Mouse (Mus musculus): ENCODE results near the gene Gm12248. TPM values are rescaled to one million over a fixed set of nuclear protein-coding genes. Genes with fewer than 3 reads are reported as not detected.

Gm12248 gene
- polyA plus RNA-seq, 1 experiment = 0.19 TPM

DNA sequence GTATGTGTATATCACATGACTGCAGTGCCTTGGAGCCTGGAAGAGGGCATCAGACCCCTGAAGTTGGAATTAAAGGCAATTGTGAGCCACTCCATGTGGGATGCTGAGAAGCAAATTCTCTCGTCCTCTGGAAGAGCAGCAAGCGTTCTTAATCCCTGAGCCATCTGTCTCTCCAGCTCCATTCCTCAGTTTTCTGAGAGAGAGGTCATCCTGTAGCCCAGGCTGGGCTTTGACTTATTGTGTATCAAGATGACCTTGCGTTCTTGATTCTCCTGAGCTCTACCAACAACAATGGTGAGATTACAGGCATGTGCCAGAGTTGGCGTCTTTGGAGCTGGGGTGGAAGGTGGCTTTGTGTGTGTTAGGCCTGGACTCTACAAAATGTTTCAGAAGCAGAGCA lies 1.8 kb upstream of the Gm12248 start:
- H3K79me2 ChIP-seq (ENCODE audit: control insufficient read depth, insufficient read depth) = no peaks in the 10 kb centered on the region
- H3K27me3 ChIP-seq (ENCODE audit: control insufficient read depth, insufficient read depth, insufficient read length) = no peaks in the 10 kb centered on the region
- H3K4me2 ChIP-seq (ENCODE audit: low read depth) = no peak overlapping the region
- H3K4me3 ChIP-seq = no peak overlapping the region
- TF ChIP-seq CEBPB (IDR thresholded peaks at IDR 0.05; ENCODE audit: insufficient read depth, poor library complexity, severe bottlenecking) (no peak), TCF3 (IDR thresholded peaks at IDR 0.05; ENCODE audit: insufficient read length, low read depth) (no peak), E2F4 (IDR thresholded peaks at IDR 0.05; ENCODE audit: insufficient read depth) (no peak), REST (IDR thresholded peaks at IDR 0.05; ENCODE audit: insufficient read depth, insufficient read length) (no peak), POLR2AphosphoS2 (IDR thresholded peaks at IDR 0.05; ENCODE audit: insufficient read length, low read depth) (no peak), MAX (IDR thresholded peaks at IDR 0.05; ENCODE audit: low read depth) (no peak), TCF12 (IDR thresholded peaks at IDR 0.05; ENCODE audit: insufficient read depth, poor library complexity, severe bottlenecking) (no peak), USF1 (IDR thresholded peaks at IDR 0.05; ENCODE audit: low read depth) (no peak), MYOG (IDR thresholded peaks at IDR 0.05; ENCODE audit: control insufficient read depth in 1 of 3, insufficient read depth in 1 of 3, insufficient read length in 2 of 3, low read depth in 2 of 3) (no peak), POLR2A (IDR thresholded peaks at IDR 0.05; ENCODE audit: insufficient read length, low read depth) (no peak), SRF (IDR thresholded peaks at IDR 0.05; ENCODE audit: control insufficient read depth, insufficient read length, low read depth) (no peak)
- H3K36me3 ChIP-seq (ENCODE audit: control insufficient read depth, insufficient read depth) = no peaks in the 10 kb centered on the region
- H3ac ChIP-seq (ENCODE audit: control insufficient read depth, insufficient read length) = no peak overlapping the region

- Histone ChIP-seq H3ac (ENCODE audit: control insufficient read depth, insufficient read length) (no peak overlapping the region), H3K27me3 (ENCODE audit: control insufficient read depth, insufficient read depth, insufficient read length) (no peaks in the 10 kb centered on the region), H3K4me3 (peak overlapping the region; percentile 18), H3K4me2 (ENCODE audit: low read depth) (peak overlapping the region; percentile 75), H3K36me3 (ENCODE audit: control insufficient read depth, insufficient read depth) (no peaks in the 10 kb centered on the region), H3K79me2 (ENCODE audit: control insufficient read depth, insufficient read depth) (no peaks in the 10 kb centered on the region)
- TF ChIP-seq CEBPB (IDR thresholded peaks at IDR 0.05; ENCODE audit: insufficient read depth, poor library complexity, severe bottlenecking) (no peak), REST (IDR thresholded peaks at IDR 0.05; ENCODE audit: insufficient read depth, insufficient read length) (no peak), MYOD1 (IDR thresholded peaks at IDR 0.05; ENCODE audit: control insufficient read depth in 1 of 3, insufficient read length in 2 of 3, low read depth in 2 of 3) (no peak), POLR2AphosphoS2 (IDR thresholded peaks at IDR 0.05; ENCODE audit: insufficient read length, low read depth) (no peak), TCF12 (IDR thresholded peaks at IDR 0.05; ENCODE audit: insufficient read depth, poor library complexity, severe bottlenecking) (no peak), POLR2A (IDR thresholded peaks at IDR 0.05; ENCODE audit: insufficient read length, low read depth) (no peak), E2F4 (IDR thresholded peaks at IDR 0.05; ENCODE audit: insufficient read depth) (no peak), MYOG (IDR thresholded peaks at IDR 0.05; ENCODE audit: control insufficient read depth in 1 of 3, insufficient read depth in 1 of 3, insufficient read length in 2 of 3, low read depth in 2 of 3) (no peak), SRF (IDR thresholded peaks at IDR 0.05; ENCODE audit: control insufficient read depth, insufficient read length, low read depth) (no peak), MAX (IDR thresholded peaks at IDR 0.05; ENCODE audit: low read depth) (no peak), USF1 (IDR thresholded peaks at IDR 0.05; ENCODE audit: low read depth) (no peak), TCF3 (IDR thresholded peaks at IDR 0.05; ENCODE audit: insufficient read length, low read depth) (no peak)
Measured at GRCm38 (mm10) chr11:58092541-58092940, 393 bp downstream of the Gm12248 start.

DNA sequence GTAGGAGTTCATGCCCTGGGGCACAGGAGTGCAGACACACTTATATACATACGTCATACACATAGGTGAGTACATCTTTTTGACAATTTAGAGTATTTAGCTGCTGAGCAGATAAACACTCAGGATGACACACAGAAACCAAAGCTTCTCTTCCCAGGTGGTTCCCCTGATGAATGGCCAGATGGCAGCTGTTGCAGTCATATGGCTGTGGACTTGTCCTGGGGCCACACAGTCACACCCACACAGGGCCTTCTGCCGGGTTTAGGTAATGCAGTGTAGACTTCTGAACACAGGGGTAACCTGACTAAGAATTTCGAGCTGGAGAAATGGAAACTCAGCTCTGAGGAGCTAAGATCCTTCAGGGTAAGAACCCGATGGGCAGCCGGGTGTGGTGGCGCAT lies 11.2 kb downstream of the Gm12248 start:
- Histone ChIP-seq H3K4me3 (no peak overlapping the region), H3K36me3 (ENCODE audit: control insufficient read depth, insufficient read depth) (no peaks in the 10 kb centered on the region), H3ac (ENCODE audit: control insufficient read depth, insufficient read length) (no peak overlapping the region), H3K4me2 (ENCODE audit: low read depth) (no peak overlapping the region), H3K79me2 (ENCODE audit: control insufficient read depth, insufficient read depth) (no peaks in the 10 kb centered on the region), H3K27me3 (ENCODE audit: control insufficient read depth, insufficient read depth, insufficient read length) (no peaks in the 10 kb centered on the region)
- TF ChIP-seq MYOG (IDR thresholded peaks at IDR 0.05; ENCODE audit: control insufficient read depth in 1 of 3, insufficient read depth in 1 of 3, insufficient read length in 2 of 3, low read depth in 2 of 3) (peak in 1 of 3 experiments; percentile 8), TCF12 (IDR thresholded peaks at IDR 0.05; ENCODE audit: insufficient read depth, poor library complexity, severe bottlenecking) (no peak)

GRCm38 (mm10) chr11:58077270-58077669 lies 15.7 kb downstream of the Gm12248 start:
- no peak for TF ChIP-seq SRF (IDR thresholded peaks at IDR 0.05; ENCODE audit: control insufficient read depth, insufficient read length, low read depth)
- no peak for TF ChIP-seq MYOD1 (IDR thresholded peaks at IDR 0.05; ENCODE audit: control insufficient read depth in 1 of 3, insufficient read length in 2 of 3, low read depth in 2 of 3)
- TF ChIP-seq POLR2AphosphoS2 (IDR thresholded peaks at IDR 0.05; ENCODE audit: insufficient read length, low read depth) = no peak
- no peak for TF ChIP-seq USF1 (IDR thresholded peaks at IDR 0.05; ENCODE audit: low read depth)
- no peak for TF ChIP-seq MYOG (IDR thresholded peaks at IDR 0.05; ENCODE audit: control insufficient read depth in 1 of 3, insufficient read depth in 1 of 3, insufficient read length in 2 of 3, low read depth in 2 of 3)
- TF ChIP-seq MAX (IDR thresholded peaks at IDR 0.05; ENCODE audit: low read depth) = no peak
- no peak for TF ChIP-seq TCF3 (IDR thresholded peaks at IDR 0.05; ENCODE audit: insufficient read length, low read depth)
- TF ChIP-seq REST (IDR thresholded peaks at IDR 0.05; ENCODE audit: insufficient read depth, insufficient read length) = no peak
- no peak for TF ChIP-seq TCF12 (IDR thresholded peaks at IDR 0.05; ENCODE audit: insufficient read depth, poor library complexity, severe bottlenecking)
- no peak for TF ChIP-seq E2F4 (IDR thresholded peaks at IDR 0.05; ENCODE audit: insufficient read depth)
- TF ChIP-seq POLR2A (IDR thresholded peaks at IDR 0.05; ENCODE audit: insufficient read length, low read depth) = no peak
- TF ChIP-seq CEBPB (IDR thresholded peaks at IDR 0.05; ENCODE audit: insufficient read depth, poor library complexity, severe bottlenecking) = no peak
- no peaks in the 10 kb centered on the region for H3K79me2 ChIP-seq (ENCODE audit: control insufficient read depth, insufficient read depth)
- no peak overlapping the region for H3K4me3 ChIP-seq
- H3K36me3 ChIP-seq (ENCODE audit: control insufficient read depth, insufficient read depth) = no peaks in the 10 kb centered on the region
- no peak overlapping the region for H3K4me2 ChIP-seq (ENCODE audit: low read depth)
- H3ac ChIP-seq (ENCODE audit: control insufficient read depth, insufficient read length) = no peak overlapping the region
- no peaks in the 10 kb centered on the region for H3K27me3 ChIP-seq (ENCODE audit: control insufficient read depth, insufficient read depth, insufficient read length)

- Histone ChIP-seq H3K4me2 (ENCODE audit: low read depth) (no peak overlapping the region), H3K79me2 (ENCODE audit: control insufficient read depth, insufficient read depth) (no peaks in the 10 kb centered on the region), H3ac (ENCODE audit: control insufficient read depth, insufficient read length) (no peak overlapping the region), H3K4me3 (no peak overlapping the region), H3K36me3 (ENCODE audit: control insufficient read depth, insufficient read depth) (no peaks in the 10 kb centered on the region), H3K27me3 (ENCODE audit: control insufficient read depth, insufficient read depth, insufficient read length) (no peaks in the 10 kb centered on the region)
- TF ChIP-seq POLR2A (IDR thresholded peaks at IDR 0.05; ENCODE audit: insufficient read length, low read depth) = no peak
- no peak for TF ChIP-seq USF1 (IDR thresholded peaks at IDR 0.05; ENCODE audit: low read depth)
- TF ChIP-seq POLR2AphosphoS2 (IDR thresholded peaks at IDR 0.05; ENCODE audit: insufficient read length, low read depth) = no peak
- no peak for TF ChIP-seq E2F4 (IDR thresholded peaks at IDR 0.05; ENCODE audit: insufficient read depth)
Measured at GRCm38 (mm10) chr11:58072978-58073377, 20.0 kb downstream of the Gm12248 start.
